Mouse (Mus musculus): Measurements from ENCODE around the gene Acod1.

- TF ChIP-seq CTCF (IDR thresholded peaks at IDR 0.05; ENCODE audit: extremely low read depth, insufficient read depth, insufficient read length, insufficient replicate concordance), result no peak
- no peak for TF ChIP-seq POLR2A (IDR thresholded peaks at IDR 0.05; ENCODE audit: low read depth, low read length)
These were observed 9.8 kb upstream of the Acod1 start for GRCm38 (mm10) chr14:103037016-103037415.

All from spleen, adult 2 months (tissue).